Mouse (Mus musculus) liver, embryonic 16.5 days (tissue): ENCODE measurements at regions not wholly inside any gene's neighbourhood (a gene's known extent, or its start where the extent isn't known, plus 50 kb on each side); places are given as distances from the start of the nearest gene placed in this dataset.

Experiments
- ATAC-seq: fragments of 200-750 bp; cut with Nextera tagmentation; 2 replicates; pipeline ENCODE4 v1.8.0; 2017; ENCODE audit warnings: low read depth, mild to moderate bottlenecking, moderate number of reproducible peaks, moderate library complexity
- H3K27ac ChIP-seq: fragments of 300-500 bp; sonication (generic); 2 replicates; pipeline ENCODE4 v1.5.1; 2014; ENCODE audit warnings: mild to moderate bottlenecking, low read length
- H3K27me3 ChIP-seq: fragments of 300-500 bp; sonication (generic); 2 replicates; pipeline ENCODE4 v1.6.1; 2014; ENCODE audit warnings: low read depth, low read length, mixed read lengths; ENCODE audit not compliant: control insufficient read depth, insufficient read depth
- H3K36me3 ChIP-seq: fragments of 300-500 bp; sonication (generic); 2 replicates; pipeline ENCODE4 v1.6.1; 2014; ENCODE audit warnings: mild to moderate bottlenecking; ENCODE audit not compliant: control insufficient read depth, insufficient read depth
- H3K4me1 ChIP-seq: fragments of 300-500 bp; sonication (generic); 2 replicates; pipeline ENCODE4 v1.6.1; 2014; ENCODE audit warnings: low read depth, low read length, mixed read lengths; ENCODE audit not compliant: control insufficient read depth
- H3K4me2 ChIP-seq: fragments of 300-500 bp; sonication (generic); 2 replicates; pipeline ENCODE4 v1.6.1; 2014; ENCODE audit warnings: low read depth, low read length, mixed read lengths
- H3K4me3 ChIP-seq: fragments of 300-500 bp; sonication (generic); 2 replicates; pipeline ENCODE4 v1.5.1; 2014; ENCODE audit warnings: low read depth, mild to moderate bottlenecking, low read length
- H3K9ac ChIP-seq: fragments of 300-500 bp; sonication (generic); 2 replicates; pipeline ENCODE4 v1.6.1; 2014; ENCODE audit warnings: low read depth, low read length
- H3K9me3 ChIP-seq: fragments of 300-500 bp; sonication (generic); replicated peaks from 2 replicates; pipeline ENCODE4 v1.6.1; 2016; ENCODE audit warnings: low read length; ENCODE audit not compliant: control insufficient read depth
- WGBS: fragments of 180-500 bp; shearing (Covaris S2); extraction: QIAGEN DNeasy Blood & Tissue Kit; methylation state at CpG from one replicate; pipeline ENCODE4 v1.1.7; 2014; ENCODE audit not compliant: insufficient replicate concordance; 5-methylcytosine and 5-hydroxymethylcytosine counted together

- no peaks in the 10 kb centered on the region for H3K36me3 ChIP-seq
- no peak for ATAC-seq
- H3K27ac ChIP-seq, result no peak overlapping the region
- H3K4me1 ChIP-seq, result no peaks in the 10 kb centered on the region
- 69% methylated on average over 1 of the region's 1 CpGs for WGBS
- no peak overlapping the region for H3K4me3 ChIP-seq
- H3K9ac ChIP-seq, result no peak overlapping the region
- H3K9me3 ChIP-seq, result no peaks in the 10 kb centered on the region
- no peak overlapping the region for H3K4me2 ChIP-seq
- H3K27me3 ChIP-seq, result no peaks in the 10 kb centered on the region
Observed at GRCm38 (mm10) chr13:10557559-10557958, 196.9 kb upstream of the Chrm3 start.

GRCm38 (mm10) chr13:10554595-10554994, 193.9 kb upstream of the Chrm3 start:
- 64% methylated on average over 2 of the region's 2 CpGs for WGBS
- Histone ChIP-seq H3K27me3 (no peaks in the 10 kb centered on the region), H3K4me3 (no peak overlapping the region), H3K36me3 (no peaks in the 10 kb centered on the region), H3K9me3 (no peaks in the 10 kb centered on the region), H3K4me2 (no peak overlapping the region), H3K27ac (no peak overlapping the region), H3K9ac (no peak overlapping the region), H3K4me1 (no peaks in the 10 kb centered on the region)
- ATAC-seq, result no peak

DNA sequence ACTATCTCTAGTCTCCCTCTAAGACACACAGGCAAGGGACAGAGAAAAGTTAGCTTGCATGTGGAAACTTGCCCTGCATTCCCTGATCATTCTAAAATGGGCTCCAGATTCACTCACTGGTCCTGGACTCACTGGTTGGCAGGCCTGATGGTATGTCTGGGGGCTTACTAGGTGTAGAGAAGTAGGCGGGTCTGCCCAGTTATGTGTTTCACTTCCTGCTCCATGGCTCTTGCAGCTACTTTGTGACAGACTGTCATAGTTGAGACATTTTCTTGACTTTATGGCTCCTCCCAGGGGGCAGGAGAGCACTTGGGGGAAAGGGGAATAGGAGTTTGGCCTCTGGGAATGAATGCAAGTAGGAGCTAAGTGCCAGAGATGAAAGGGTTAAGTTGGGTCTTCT, 182.1 kb upstream of the Chrm3 start:
- Histone ChIP-seq H3K9ac (no peak overlapping the region), H3K27ac (no peak overlapping the region), H3K36me3 (no peaks in the 10 kb centered on the region), H3K9me3 (no peaks in the 10 kb centered on the region), H3K4me3 (no peak overlapping the region), H3K4me2 (no peak overlapping the region), H3K27me3 (no peaks in the 10 kb centered on the region), H3K4me1 (no peaks in the 10 kb centered on the region)
- 68% methylated on average over 1 of the region's 1 CpGs for WGBS
- ATAC-seq, result no peak

DNA sequence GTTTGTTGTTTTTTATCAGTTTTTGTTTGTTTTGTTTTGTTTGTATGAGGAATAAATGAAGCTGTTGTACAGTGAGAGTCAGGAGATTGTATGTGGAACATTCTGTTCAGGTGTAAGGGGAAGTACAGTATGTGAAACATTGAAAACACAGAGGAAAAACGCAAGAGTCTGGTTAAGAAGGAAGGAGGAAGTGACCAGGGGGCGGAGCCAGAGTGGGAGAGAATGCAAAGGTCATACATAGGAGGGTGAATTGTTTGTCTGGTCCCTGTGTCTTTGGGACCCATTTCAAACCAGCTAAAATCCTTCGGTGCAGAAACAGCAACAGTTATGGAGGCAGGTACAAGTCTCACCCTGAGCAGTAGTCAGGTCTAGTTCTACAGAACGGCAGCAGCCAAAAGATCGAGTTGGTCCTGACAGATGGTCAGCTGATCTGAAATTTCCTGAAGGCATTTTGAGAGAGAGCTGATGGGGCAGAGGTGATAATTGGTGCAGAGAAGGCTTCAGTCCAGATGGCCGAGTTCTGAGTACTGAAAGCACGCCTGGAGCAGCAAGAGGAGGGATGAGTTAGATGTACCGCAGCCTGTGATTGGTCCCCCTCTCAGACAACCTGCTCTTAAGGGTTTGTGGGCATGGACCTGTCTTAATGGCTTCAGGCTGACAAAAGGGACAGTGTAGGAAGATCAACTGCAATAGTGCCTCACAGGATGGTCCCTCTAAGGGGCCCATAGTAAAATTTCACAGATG, 179.7 kb upstream of the Chrm3 start:
- WGBS, result 58% methylated on average over 8 of the region's 8 CpGs
- no peaks in the 10 kb centered on the region for H3K36me3 ChIP-seq
- H3K27ac ChIP-seq, result no peak overlapping the region
- no peaks in the 10 kb centered on the region for H3K4me1 ChIP-seq
- no peak for ATAC-seq
- H3K9ac ChIP-seq, result no peak overlapping the region
- no peaks in the 10 kb centered on the region for H3K9me3 ChIP-seq
- H3K4me2 ChIP-seq, result no peak overlapping the region
- no peak overlapping the region for H3K4me3 ChIP-seq
- H3K27me3 ChIP-seq, result no peaks in the 10 kb centered on the region

DNA sequence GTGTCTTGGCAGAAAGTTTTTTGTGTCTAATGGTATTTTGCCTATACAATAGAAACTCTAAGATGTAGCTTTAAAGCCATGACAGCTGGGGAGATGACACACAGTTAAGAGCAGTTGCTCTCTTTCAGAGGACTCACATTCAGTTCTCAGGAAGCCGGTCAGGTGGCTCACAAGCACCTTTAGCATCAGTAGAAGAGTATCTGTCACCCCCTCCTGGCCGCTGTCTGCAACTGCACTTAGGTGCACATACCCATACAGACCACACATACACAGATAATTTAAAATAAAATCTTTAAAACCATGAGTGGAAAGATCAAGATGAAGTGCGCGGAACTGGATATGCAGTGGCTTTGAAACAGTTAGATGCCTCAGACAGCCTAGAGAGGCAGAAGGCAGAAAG, 178.3 kb upstream of the Chrm3 start:
- no peak for ATAC-seq
- H3K4me2 ChIP-seq, result no peak overlapping the region
- no peaks in the 10 kb centered on the region for H3K4me1 ChIP-seq
- H3K9me3 ChIP-seq, result no peaks in the 10 kb centered on the region
- no peak overlapping the region for H3K9ac ChIP-seq
- H3K4me3 ChIP-seq, result no peak overlapping the region
- no peaks in the 10 kb centered on the region for H3K36me3 ChIP-seq
- 65% methylated on average over 4 of the region's 4 CpGs for WGBS
- no peak overlapping the region for H3K27ac ChIP-seq
- no peaks in the 10 kb centered on the region for H3K27me3 ChIP-seq

GRCm38 (mm10) chr13:10527251-10527650, 166.6 kb upstream of the Chrm3 start:
- no peak for ATAC-seq

GRCm38 (mm10) chr13:10526470-10527207, 166.0 kb upstream of the Chrm3 start:
- Histone ChIP-seq H3K4me2 (no peak overlapping the region), H3K9ac (no peak overlapping the region), H3K4me3 (no peak overlapping the region), H3K27ac (no peak overlapping the region), H3K27me3 (no peaks in the 10 kb centered on the region), H3K9me3 (no peaks in the 10 kb centered on the region), H3K4me1 (no peaks in the 10 kb centered on the region), H3K36me3 (no peaks in the 10 kb centered on the region)
- ATAC-seq, result no peak
- WGBS, result 57% methylated on average over 5 of the region's 5 CpGs

More at GRCm38 (mm10) chr13:10527251-10527650, 166.6 kb upstream of the Chrm3 start:
- Histone ChIP-seq H3K4me1 (no peaks in the 10 kb centered on the region), H3K4me2 (no peak overlapping the region), H3K27me3 (no peaks in the 10 kb centered on the region), H3K4me3 (no peak overlapping the region), H3K9me3 (no peaks in the 10 kb centered on the region), H3K9ac (no peak overlapping the region), H3K36me3 (no peaks in the 10 kb centered on the region), H3K27ac (no peak overlapping the region)
- WGBS, result 49% methylated on average over 2 of the region's 2 CpGs

GRCm38 (mm10) chr13:10504211-10504610, 143.6 kb upstream of the Chrm3 start:
- ATAC-seq, result no peak
- Histone ChIP-seq H3K4me3 (no peak overlapping the region), H3K9ac (no peak overlapping the region), H3K27ac (no peak overlapping the region), H3K36me3 (no peaks in the 10 kb centered on the region), H3K27me3 (no peaks in the 10 kb centered on the region), H3K4me1 (no peaks in the 10 kb centered on the region), H3K9me3 (no peaks in the 10 kb centered on the region), H3K4me2 (no peak overlapping the region)
- 14% methylated on average over 7 of the region's 7 CpGs for WGBS

DNA sequence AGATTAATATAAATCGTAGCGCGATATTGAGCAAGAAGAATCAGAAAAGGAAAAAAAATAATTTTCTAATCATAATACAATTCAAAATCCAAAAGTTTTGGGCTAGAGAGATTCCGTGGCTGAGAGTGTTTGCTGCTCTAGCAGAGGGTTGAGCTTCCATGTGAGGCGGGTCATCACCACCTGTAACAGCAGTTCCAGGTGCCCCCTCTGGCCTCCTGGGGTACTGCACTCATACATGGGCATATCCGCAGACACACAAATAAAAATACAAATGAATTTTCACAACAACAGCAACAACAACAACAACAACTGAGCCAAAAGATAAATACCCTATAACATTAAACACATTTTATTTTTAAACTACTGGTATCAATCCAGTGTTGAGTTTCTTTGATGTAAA, 94.7 kb upstream of the Chrm3 start:
- 70% methylated on average over 6 of the region's 6 CpGs for WGBS
- Histone ChIP-seq H3K9ac (no peak overlapping the region), H3K4me2 (no peak overlapping the region), H3K9me3 (no peaks in the 10 kb centered on the region), H3K36me3 (no peaks in the 10 kb centered on the region), H3K27me3 (no peaks in the 10 kb centered on the region), H3K4me3 (no peak overlapping the region), H3K4me1 (no peaks in the 10 kb centered on the region), H3K27ac (no peak overlapping the region)
- ATAC-seq, result no peak
